Mouse (Mus musculus): ENCODE results near the gene Defb45.

Defb45 gene

GRCm38 (mm10) chr2:152599299-152599698, at the start of gene Defb45:
Gene Defb45 (minus strand): TSS chr2:152599399.
- no peak for DNase-seq (ENCODE audit: low read depth, low spot score)

- DNase-seq (ENCODE audit: low read depth, low spot score) = no peak
Observed at GRCm38 (mm10) chr2:152639406-152640113, 40.4 kb upstream of the Defb45 start.

GRCm38 (mm10) chr2:152638865-152639264, 39.7 kb upstream of the Defb45 start:
- DNase-seq (ENCODE audit: low read depth, low spot score) = no peak

GRCm38 (mm10) chr2:152637381-152637780, 38.2 kb upstream of the Defb45 start:
- no peak for DNase-seq (ENCODE audit: low read depth, low spot score)

- DNase-seq (ENCODE audit: low read depth, low spot score) = no peak
Observed at GRCm38 (mm10) chr2:152637006-152637322, 37.8 kb upstream of the Defb45 start.

GRCm38 (mm10) chr2:152636246-152637005, 37.2 kb upstream of the Defb45 start:
- DNase-seq (ENCODE audit: low read depth, low spot score) = no peak

- no peak for DNase-seq (ENCODE audit: low read depth, low spot score)
Observed at GRCm38 (mm10) chr2:152634311-152634710, 35.1 kb upstream of the Defb45 start.

- no peak for DNase-seq (ENCODE audit: low read depth, low spot score)
Observed at GRCm38 (mm10) chr2:152633334-152633733, 34.1 kb upstream of the Defb45 start.

- DNase-seq (ENCODE audit: low read depth, low spot score) = no peak
Observed at GRCm38 (mm10) chr2:152629904-152630303, 30.7 kb upstream of the Defb45 start.

- no peak for DNase-seq (ENCODE audit: low read depth, low spot score)
Observed at GRCm38 (mm10) chr2:152629239-152629638, 30.0 kb upstream of the Defb45 start.

- DNase-seq (ENCODE audit: low read depth, low spot score) = no peak
Observed at GRCm38 (mm10) chr2:152628066-152628465, 28.9 kb upstream of the Defb45 start.

- DNase-seq (ENCODE audit: low read depth, low spot score) = peak; percentile 23
Observed at GRCm38 (mm10) chr2:152626774-152627591, 27.8 kb upstream of the Defb45 start, which contains the start of gene Rem1. Gene Rem1 (plus strand): TSS chr2:152626951.

- DNase-seq (ENCODE audit: low read depth, low spot score) = no peak
Observed at GRCm38 (mm10) chr2:152625256-152625655, 26.1 kb upstream of the Defb45 start.

- DNase-seq (ENCODE audit: low read depth, low spot score) = no peak
Observed at GRCm38 (mm10) chr2:152624566-152624965, 25.4 kb upstream of the Defb45 start.

- no peak for DNase-seq (ENCODE audit: low read depth, low spot score)
Observed at GRCm38 (mm10) chr2:152622953-152623352, 23.8 kb upstream of the Defb45 start, which contains the start of gene Defb25. Gene Defb25 (minus strand): TSS chr2:152623053.

- DNase-seq (ENCODE audit: low read depth, low spot score) = no peak
Observed at GRCm38 (mm10) chr2:152622151-152622550, 23.0 kb upstream of the Defb45 start.

GRCm38 (mm10) chr2:152620367-152621134, 21.4 kb upstream of the Defb45 start:
- no peak for DNase-seq (ENCODE audit: low read depth, low spot score)

GRCm38 (mm10) chr2:152617374-152617773, 18.2 kb upstream of the Defb45 start:
- no peak for DNase-seq (ENCODE audit: low read depth, low spot score)

- DNase-seq (ENCODE audit: low read depth, low spot score) = no peak
Observed at GRCm38 (mm10) chr2:152616470-152616869, 17.3 kb upstream of the Defb45 start.

- DNase-seq (ENCODE audit: low read depth, low spot score) = peak; percentile 84
Observed at GRCm38 (mm10) chr2:152615563-152615962, 16.4 kb upstream of the Defb45 start.

- DNase-seq (ENCODE audit: low read depth, low spot score) = no peak
Observed at GRCm38 (mm10) chr2:152612193-152612592, 13.0 kb upstream of the Defb45 start.
